Mouse (Mus musculus): ENCODE data around the gene Vav2.

Gene Vav2

GRCm38 (mm10) chr2:27411688-27412174 lies 15.1 kb downstream of the Vav2 start:
- DNase-seq (ENCODE audit: extremely low read depth, low read depth): no peak

GRCm38 (mm10) chr2:27410518-27411140 lies 16.2 kb downstream of the Vav2 start:
- DNase-seq (ENCODE audit: extremely low read depth, low read depth): no peak

- DNase-seq (ENCODE audit: extremely low read depth, low read depth): no peak
Observed at GRCm38 (mm10) chr2:27408194-27408593, 18.6 kb downstream of the Vav2 start.

GRCm38 (mm10) chr2:27406928-27407327 lies 19.9 kb downstream of the Vav2 start:
- DNase-seq (ENCODE audit: extremely low read depth, low read depth): no peak

- DNase-seq (ENCODE audit: extremely low read depth, low read depth): no peak
Observed at GRCm38 (mm10) chr2:27405094-27405884, 21.5 kb downstream of the Vav2 start.

GRCm38 (mm10) chr2:27404375-27405093 lies 22.3 kb downstream of the Vav2 start:
- no peak for DNase-seq (ENCODE audit: extremely low read depth, low read depth)

GRCm38 (mm10) chr2:27401544-27401943 lies 25.3 kb downstream of the Vav2 start:
- no peak for DNase-seq (ENCODE audit: extremely low read depth, low read depth)

GRCm38 (mm10) chr2:27400083-27400482 lies 26.8 kb downstream of the Vav2 start:
- no peak for DNase-seq (ENCODE audit: extremely low read depth, low read depth)

GRCm38 (mm10) chr2:27396656-27397440 lies 30.0 kb downstream of the Vav2 start:
- DNase-seq (ENCODE audit: extremely low read depth, low read depth): no peak

GRCm38 (mm10) chr2:27394158-27394832 lies 32.5 kb downstream of the Vav2 start:
- DNase-seq (ENCODE audit: extremely low read depth, low read depth): no peak

GRCm38 (mm10) chr2:27392278-27392677 lies 34.6 kb downstream of the Vav2 start:
- DNase-seq (ENCODE audit: extremely low read depth, low read depth): no peak

GRCm38 (mm10) chr2:27390775-27391174 lies 36.1 kb downstream of the Vav2 start:
- DNase-seq (ENCODE audit: extremely low read depth, low read depth): no peak

GRCm38 (mm10) chr2:27390325-27390724 lies 36.5 kb downstream of the Vav2 start:
- no peak for DNase-seq (ENCODE audit: extremely low read depth, low read depth)

GRCm38 (mm10) chr2:27389272-27390162 lies 37.3 kb downstream of the Vav2 start:
- DNase-seq (ENCODE audit: extremely low read depth, low read depth): peak; percentile 36

- no peak for DNase-seq (ENCODE audit: extremely low read depth, low read depth)
Observed at GRCm38 (mm10) chr2:27387209-27387608, 39.6 kb downstream of the Vav2 start.

- no peak for DNase-seq (ENCODE audit: extremely low read depth, low read depth)
Observed at GRCm38 (mm10) chr2:27381698-27382097, 45.1 kb downstream of the Vav2 start.

- DNase-seq (ENCODE audit: extremely low read depth, low read depth): no peak
Observed at GRCm38 (mm10) chr2:27381254-27381653, 45.6 kb downstream of the Vav2 start.

- no peak for DNase-seq (ENCODE audit: extremely low read depth, low read depth)
Observed at GRCm38 (mm10) chr2:27377876-27378275, 49.0 kb downstream of the Vav2 start.

GRCm38 (mm10) chr2:27377164-27377563 lies 49.7 kb downstream of the Vav2 start:
- DNase-seq (ENCODE audit: extremely low read depth, low read depth): no peak

- DNase-seq (ENCODE audit: extremely low read depth, low read depth): no peak
Observed at GRCm38 (mm10) chr2:27375141-27375540, 51.7 kb downstream of the Vav2 start.

Measured in MEL-GATA-1-ER (cell line).